Mouse (Mus musculus): ENCODE data around the gene Rap2a. TPM values are rescaled to one million over a fixed set of nuclear protein-coding genes. Genes with fewer than 3 reads are reported as not detected.

Rap2a gene
- 24.1 and 26.7 TPM in 2 replicates for polyA plus RNA-seq (2015; fragmentation: Nextera tagmentation; extraction: Ambion mirVana)

DNA sequence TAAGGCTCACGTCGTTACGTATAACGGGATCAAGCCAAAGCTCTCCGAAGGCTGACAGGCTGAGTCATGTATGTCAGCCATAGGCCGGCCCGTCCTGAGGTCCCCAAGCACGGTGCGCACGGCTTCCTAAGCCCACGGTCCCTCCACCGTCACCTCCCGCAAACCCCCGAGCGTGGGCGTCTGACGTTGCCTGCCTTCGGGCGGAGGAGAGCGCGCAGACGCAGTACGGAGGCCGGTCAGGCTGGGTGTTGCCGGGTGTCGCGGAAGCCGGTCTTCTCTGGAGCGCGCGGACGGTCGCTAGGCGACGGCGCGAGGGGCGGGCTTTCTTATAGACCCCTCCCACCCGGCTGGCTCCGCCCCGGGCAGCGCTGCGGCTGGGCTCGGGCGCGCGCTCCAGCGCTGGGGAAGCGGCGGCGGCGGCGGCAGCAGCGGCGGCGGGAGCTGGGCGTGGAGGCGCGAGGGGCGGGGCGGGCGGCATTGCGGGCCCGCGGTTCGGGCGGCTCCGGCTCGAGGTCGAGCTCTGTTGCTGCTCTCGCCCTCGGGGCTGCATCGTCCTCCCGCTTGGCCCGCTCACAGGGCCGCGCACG lies at the start of gene Rap2a:
Rap2a (plus strand) TSS at position 463 of the 587 bp plus-strand sequence.
- Histone ChIP-seq H3K9me3 (no peaks in the 10 kb centered on the region), H3K27ac (peak within 1 kb of the TSS; percentile 99), H3K9ac (peak within 1 kb of the TSS; percentile 88), H3K4me2 (peak within 1 kb of the TSS; percentile 68), H3K36me3 (replicated peaks) (no peaks in the 10 kb centered on the region), H3K27me3 (replicated peaks) (no peaks in the 10 kb centered on the region), H3K4me1 (peaks cover 42% of the 10 kb centered on the region), H3K4me3 (peak within 1 kb of the TSS; percentile 65)
- under 1% methylated on average over 77 of the region's 78 CpGs for WGBS
- peak; percentile 92 for ATAC-seq (replicated peaks)

DNA sequence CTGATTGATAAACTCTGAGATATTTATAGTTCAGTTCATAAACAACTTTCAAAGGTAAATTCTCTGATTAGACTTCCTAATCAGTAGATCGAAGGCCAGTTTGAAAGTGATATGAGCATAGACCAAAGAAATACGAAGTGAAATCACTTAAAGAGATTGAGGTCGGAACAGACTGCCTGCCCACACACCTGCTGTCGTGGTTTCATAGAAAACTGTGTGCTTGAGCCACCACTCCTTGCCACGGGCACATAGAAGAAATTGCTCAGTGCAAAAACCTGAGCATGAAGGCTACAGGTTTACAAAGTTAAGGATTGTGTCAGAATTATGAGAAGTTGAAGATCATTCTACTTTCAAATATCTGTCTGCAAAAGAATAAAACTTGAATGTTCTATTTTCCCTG lies 49.7 kb upstream of the Rap2a start:
- ATAC-seq (replicated peaks): no peak
- no peak overlapping the region for H3K9ac ChIP-seq
- H3K9me3 ChIP-seq: no peaks in the 10 kb centered on the region
- no peaks in the 10 kb centered on the region for H3K4me1 ChIP-seq
- no peaks in the 10 kb centered on the region; the same call in none of the 2 replicates for H3K36me3 ChIP-seq (replicated peaks)
- WGBS: 92% methylated on average over 5 of the region's 5 CpGs
- no peak overlapping the region for H3K27ac ChIP-seq
- no peak overlapping the region for H3K4me3 ChIP-seq
- H3K4me2 ChIP-seq: no peak overlapping the region
- H3K27me3 ChIP-seq (replicated peaks): no peaks in the 10 kb centered on the region

DNA sequence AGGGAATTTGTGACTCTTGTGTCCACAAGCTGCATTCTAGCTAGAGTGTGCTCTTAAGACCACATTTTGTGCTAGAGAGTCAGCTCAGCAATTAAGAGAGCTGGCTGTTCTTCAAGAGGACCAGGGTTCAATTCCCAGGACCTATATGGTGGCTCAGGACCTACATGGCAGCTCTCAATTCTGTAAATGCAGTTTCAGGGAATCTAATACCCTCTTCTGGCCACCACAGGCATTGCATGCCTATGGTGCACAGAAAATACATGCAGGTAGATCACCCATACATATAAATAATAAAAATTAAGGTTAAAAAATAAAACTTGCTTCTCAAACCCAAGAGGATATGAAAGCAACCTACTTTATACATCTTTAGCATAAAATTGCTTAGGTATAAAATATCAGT lies 45.5 kb upstream of the Rap2a start:
- ATAC-seq (replicated peaks): no peak
- Histone ChIP-seq H3K4me1 (no peaks in the 10 kb centered on the region), H3K27ac (no peak overlapping the region), H3K36me3 (replicated peaks) (no peaks in the 10 kb centered on the region), H3K27me3 (replicated peaks) (no peaks in the 10 kb centered on the region), H3K9ac (no peak overlapping the region), H3K9me3 (no peaks in the 10 kb centered on the region), H3K4me2 (no peak overlapping the region), H3K4me3 (no peak overlapping the region)

DNA sequence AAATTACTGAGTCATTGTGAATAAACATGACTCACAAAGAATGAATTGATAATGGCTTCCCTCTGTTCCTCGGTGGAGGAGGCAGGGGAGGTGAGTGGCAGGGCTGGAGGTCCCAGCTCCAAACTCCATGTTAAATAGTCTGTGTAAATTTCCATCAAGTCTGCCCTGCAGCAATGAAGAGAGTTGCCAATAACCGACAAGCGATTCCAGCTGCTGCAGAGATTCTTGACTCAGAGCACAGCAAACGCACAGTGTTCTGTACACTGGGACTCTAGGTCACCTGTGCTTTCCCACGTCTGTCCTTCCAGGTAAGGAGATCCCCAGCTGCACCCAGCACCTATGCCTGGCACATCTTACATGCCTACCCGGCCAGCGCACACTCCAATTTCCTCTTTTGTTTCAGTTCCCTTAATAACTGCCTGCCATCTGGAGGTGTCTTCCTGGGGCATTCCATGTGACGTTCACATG lies 44.3 kb upstream of the Rap2a start:
- Histone ChIP-seq H3K4me3 (no peak overlapping the region), H3K4me1 (no peaks in the 10 kb centered on the region), H3K27ac (no peak overlapping the region), H3K9ac (no peak overlapping the region), H3K27me3 (replicated peaks) (no peaks in the 10 kb centered on the region), H3K9me3 (no peaks in the 10 kb centered on the region), H3K36me3 (replicated peaks) (no peaks in the 10 kb centered on the region), H3K4me2 (no peak overlapping the region)
- ATAC-seq (replicated peaks): no peak
- WGBS: 69% methylated on average over 8 of the region's 8 CpGs

DNA sequence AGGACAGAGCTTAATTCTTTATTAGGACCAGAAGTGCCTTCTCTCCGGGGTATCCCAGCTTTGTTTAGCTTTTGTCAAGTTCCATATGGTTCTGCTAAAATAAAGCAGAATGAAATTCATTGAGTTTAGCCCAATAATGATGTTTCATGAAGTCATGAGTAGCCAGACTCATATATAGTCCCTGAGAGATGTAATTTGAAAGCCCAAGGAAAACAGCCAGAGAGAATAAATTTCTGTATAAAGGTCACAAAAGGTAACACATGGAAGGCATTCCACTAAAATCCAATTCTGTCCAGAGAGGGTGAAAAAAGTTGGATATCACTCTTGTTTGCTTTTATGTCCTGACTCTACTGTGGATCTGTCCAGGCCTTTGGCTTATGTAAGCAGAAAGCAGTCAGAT lies 43.4 kb upstream of the Rap2a start:
- H3K27me3 ChIP-seq (replicated peaks): no peaks in the 10 kb centered on the region
- H3K9me3 ChIP-seq: no peaks in the 10 kb centered on the region
- no peaks in the 10 kb centered on the region for H3K36me3 ChIP-seq (replicated peaks)
- no peak overlapping the region for H3K9ac ChIP-seq
- no peak overlapping the region for H3K27ac ChIP-seq
- H3K4me2 ChIP-seq: no peak overlapping the region
- WGBS: 83% methylated on average over 1 of the region's 1 CpGs
- H3K4me3 ChIP-seq: no peak overlapping the region
- no peak for ATAC-seq (replicated peaks)
- no peaks in the 10 kb centered on the region for H3K4me1 ChIP-seq

DNA sequence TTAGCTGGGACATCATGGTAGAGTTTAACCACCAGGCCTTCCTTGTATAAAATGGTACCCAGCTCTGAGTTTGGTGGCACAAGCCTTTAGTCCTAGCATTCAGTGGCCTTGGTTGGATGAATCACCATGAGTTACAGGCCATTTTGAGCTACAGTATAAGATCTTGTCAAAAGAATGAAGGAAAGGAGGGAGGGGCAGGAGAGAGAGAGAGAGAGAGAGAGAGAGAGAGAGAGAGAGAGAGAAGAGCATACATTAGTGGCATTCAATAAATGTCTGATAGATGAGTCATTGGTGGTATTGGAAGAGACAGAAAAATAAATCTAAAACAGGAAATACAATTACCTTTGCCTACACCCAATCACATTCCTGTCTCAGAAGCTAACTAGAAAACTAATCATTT lies 37.5 kb upstream of the Rap2a start:
- H3K4me3 ChIP-seq: no peak overlapping the region
- H3K4me2 ChIP-seq: no peak overlapping the region
- H3K4me1 ChIP-seq: no peaks in the 10 kb centered on the region
- ATAC-seq (replicated peaks): no peak
- no peaks in the 10 kb centered on the region for H3K36me3 ChIP-seq (replicated peaks)
- no peaks in the 10 kb centered on the region for H3K27me3 ChIP-seq (replicated peaks)
- H3K9me3 ChIP-seq: no peaks in the 10 kb centered on the region
- H3K9ac ChIP-seq: no peak overlapping the region
- no peak overlapping the region for H3K27ac ChIP-seq

DNA sequence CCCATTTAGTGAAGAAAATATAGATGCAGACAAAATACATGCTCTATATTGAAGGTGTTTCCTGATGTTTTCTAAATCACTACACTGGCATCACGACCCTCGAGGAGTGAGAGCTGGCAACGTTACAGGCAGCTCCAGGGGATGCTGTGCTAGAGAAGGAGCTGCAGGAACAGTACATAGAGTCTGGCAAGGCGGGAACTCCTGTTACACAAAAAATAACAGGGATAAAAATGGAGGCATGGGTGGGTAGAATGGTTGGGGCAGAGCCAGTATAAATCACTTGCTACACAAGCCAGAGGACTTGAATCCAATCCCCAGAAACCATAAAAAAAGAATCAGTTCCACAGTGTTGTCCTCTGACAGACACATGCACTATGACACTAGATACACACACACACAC lies 37.0 kb upstream of the Rap2a start:
- H3K4me1 ChIP-seq: no peaks in the 10 kb centered on the region
- H3K4me3 ChIP-seq: no peak overlapping the region
- H3K27ac ChIP-seq: no peak overlapping the region
- H3K9me3 ChIP-seq: no peaks in the 10 kb centered on the region
- no peaks in the 10 kb centered on the region for H3K27me3 ChIP-seq (replicated peaks)
- ATAC-seq (replicated peaks): no peak
- H3K4me2 ChIP-seq: no peak overlapping the region
- no peaks in the 10 kb centered on the region for H3K36me3 ChIP-seq (replicated peaks)
- 81% methylated on average over 4 of the region's 4 CpGs for WGBS
- H3K9ac ChIP-seq: no peak overlapping the region

DNA sequence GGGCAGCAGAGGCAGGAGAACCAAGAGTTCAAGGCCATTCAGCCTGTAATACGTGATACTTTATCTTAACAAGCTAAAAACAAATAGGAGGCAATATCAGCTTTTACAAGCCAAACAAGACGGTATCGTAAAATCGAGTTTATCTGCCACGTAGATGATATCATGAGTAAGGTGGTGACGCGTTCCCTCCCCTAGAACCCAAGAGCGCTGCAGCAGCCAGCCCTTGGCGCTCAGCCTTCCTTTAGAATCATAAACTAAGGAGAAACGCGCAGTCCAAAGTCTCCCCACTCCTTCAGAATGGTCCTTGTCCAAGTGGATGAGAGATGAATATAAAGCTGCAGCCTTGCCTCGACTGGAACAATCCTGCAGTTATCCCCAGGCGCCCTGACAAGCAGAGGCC lies 36.4 kb upstream of the Rap2a start:
- Histone ChIP-seq H3K4me2 (no peak overlapping the region), H3K9ac (no peak overlapping the region), H3K4me1 (no peaks in the 10 kb centered on the region), H3K9me3 (no peaks in the 10 kb centered on the region), H3K27me3 (replicated peaks) (no peaks in the 10 kb centered on the region), H3K36me3 (replicated peaks) (no peaks in the 10 kb centered on the region), H3K4me3 (no peak overlapping the region), H3K27ac (no peak overlapping the region)
- no peak for ATAC-seq (replicated peaks)
- WGBS: 88% methylated on average over 13 of the region's 13 CpGs

DNA sequence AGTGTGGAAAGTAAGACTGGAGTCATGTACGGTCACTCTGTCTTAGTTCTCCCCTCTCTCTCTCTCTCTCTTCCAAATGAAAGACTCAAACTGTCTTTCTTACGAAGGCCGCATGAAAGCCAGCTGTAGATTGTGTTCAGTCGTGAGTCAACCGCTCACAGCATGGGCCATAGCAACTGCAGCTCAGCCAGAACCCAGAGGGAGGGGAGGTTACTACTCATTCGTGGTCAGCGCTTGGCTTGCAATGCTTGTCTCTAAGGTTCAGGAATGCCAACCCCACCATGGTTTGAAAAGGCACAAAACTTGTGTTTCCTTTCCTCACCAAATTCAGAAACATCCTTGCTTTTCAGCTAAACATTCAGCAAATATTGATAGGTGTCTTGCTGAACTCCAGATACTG lies 24.0 kb upstream of the Rap2a start:
- Histone ChIP-seq H3K9ac (no peak overlapping the region), H3K4me3 (no peak overlapping the region), H3K27ac (no peak overlapping the region), H3K4me2 (no peak overlapping the region), H3K4me1 (no peaks in the 10 kb centered on the region), H3K36me3 (replicated peaks) (no peaks in the 10 kb centered on the region), H3K27me3 (replicated peaks) (no peaks in the 10 kb centered on the region), H3K9me3 (no peaks in the 10 kb centered on the region)
- 63% methylated on average over 7 of the region's 7 CpGs for WGBS
- ATAC-seq (replicated peaks): no peak

DNA sequence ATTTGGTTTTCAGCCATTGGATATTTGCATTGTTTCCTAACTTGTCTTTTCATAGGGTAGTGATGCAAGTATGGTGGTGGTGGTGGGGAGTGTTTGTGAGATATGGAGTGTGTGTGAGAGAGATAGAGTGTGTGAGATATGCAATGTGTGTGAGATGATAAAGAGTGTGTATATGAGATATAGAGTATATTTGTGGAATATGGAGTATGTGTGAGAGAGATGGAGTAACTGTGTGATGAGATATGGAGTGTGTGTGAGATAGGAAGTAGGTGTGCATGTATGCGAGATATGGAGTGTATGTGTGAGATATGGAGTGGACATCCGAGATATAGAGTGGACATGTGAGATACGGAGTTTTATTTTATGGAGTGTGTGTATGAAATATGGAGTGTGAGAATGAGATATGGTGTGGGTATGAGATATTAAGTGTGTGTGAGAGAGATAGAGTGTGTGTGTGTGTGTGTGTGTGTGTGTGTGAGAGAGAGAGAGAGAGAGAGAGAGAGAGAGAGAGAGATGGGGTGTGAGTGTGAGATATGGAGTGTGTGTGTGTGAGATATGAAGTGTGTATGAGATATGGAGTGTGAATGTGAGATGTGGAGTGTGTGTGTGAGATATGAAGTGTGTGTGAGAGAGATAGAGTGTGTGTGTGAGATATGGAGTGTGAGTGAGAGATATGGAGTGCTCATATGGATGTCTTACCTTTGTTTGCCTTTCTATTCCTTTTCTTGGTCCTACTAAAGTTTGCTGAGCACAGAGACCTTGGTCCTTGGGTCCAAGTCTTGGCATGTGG lies 14.1 kb upstream of the Rap2a start:
- Histone ChIP-seq H3K27ac (no peak overlapping the region), H3K9ac (no peak overlapping the region), H3K4me3 (no peak overlapping the region), H3K4me1 (no peaks in the 10 kb centered on the region), H3K27me3 (replicated peaks) (no peaks in the 10 kb centered on the region), H3K36me3 (replicated peaks) (no peaks in the 10 kb centered on the region), H3K9me3 (no peaks in the 10 kb centered on the region), H3K4me2 (no peak overlapping the region)
- WGBS: 94% methylated on average over 3 of the region's 3 CpGs
- ATAC-seq (replicated peaks): no peak

DNA sequence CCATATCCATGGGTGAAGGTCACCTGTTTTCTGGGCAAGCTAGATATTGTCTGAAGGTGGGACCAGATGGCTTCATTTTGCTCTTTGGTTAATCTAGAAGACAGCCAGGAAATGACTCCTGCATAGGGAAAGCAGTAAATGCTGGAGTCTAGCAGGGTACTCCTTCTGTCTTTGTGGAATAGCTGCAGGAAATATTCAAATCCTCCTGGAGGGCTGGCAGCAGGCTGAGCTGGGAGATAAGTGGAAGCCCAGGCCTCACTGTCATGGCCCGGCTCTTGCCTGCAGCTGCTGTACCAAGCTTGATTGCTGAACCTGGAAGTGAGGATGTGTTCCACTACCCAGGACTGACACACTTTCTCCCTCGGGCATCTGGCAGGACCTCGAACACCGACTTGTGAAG lies 11.4 kb upstream of the Rap2a start:
- Histone ChIP-seq H3K4me2 (no peak overlapping the region), H3K27me3 (replicated peaks) (no peaks in the 10 kb centered on the region), H3K27ac (no peak overlapping the region), H3K4me1 (no peaks in the 10 kb centered on the region), H3K9ac (no peak overlapping the region), H3K9me3 (no peaks in the 10 kb centered on the region), H3K4me3 (no peak overlapping the region), H3K36me3 (replicated peaks) (no peaks in the 10 kb centered on the region)
- ATAC-seq (replicated peaks): no peak
- 81% methylated on average over 4 of the region's 4 CpGs for WGBS

DNA sequence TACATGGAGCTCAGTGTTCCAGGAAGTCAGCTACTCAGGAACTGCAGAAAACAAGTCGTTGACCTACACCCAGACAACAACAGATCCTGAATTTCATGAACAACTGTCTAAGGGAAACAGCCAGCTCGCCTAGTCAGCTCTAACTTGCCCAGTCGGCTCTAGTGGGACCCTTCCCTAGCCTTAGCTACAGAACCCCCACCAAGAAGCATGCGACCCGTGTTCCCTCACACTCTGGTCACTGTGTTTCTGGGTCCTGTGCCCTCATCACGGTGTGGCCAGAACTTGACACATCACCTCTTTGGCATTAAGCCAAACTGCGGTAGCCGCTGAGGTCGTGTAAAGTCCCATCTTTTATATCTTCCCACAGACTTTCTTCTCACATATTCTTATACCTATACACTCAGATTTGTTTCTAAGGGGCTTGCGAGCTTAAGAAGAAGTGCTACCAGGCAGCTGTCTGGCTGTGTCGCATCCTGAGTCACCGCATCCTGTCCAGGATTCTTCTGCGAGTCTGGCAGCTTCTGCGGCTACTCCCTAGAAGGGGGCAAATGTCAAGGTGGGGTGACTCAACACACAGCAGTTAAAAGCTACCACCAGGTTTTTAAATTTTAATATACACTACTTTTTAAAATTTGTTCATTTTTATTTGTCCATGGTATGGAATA lies 9.0 kb upstream of the Rap2a start:
- WGBS: 89% methylated on average over 14 of the region's 14 CpGs
- ATAC-seq (replicated peaks): no peak
- H3K4me1 ChIP-seq: peaks cover 8% of the 10 kb centered on the region; the same call in 1 of the 2 replicates
- no peaks in the 10 kb centered on the region for H3K9me3 ChIP-seq
- H3K27me3 ChIP-seq (replicated peaks): no peaks in the 10 kb centered on the region
- H3K4me2 ChIP-seq: no peak overlapping the region
- no peak overlapping the region for H3K27ac ChIP-seq
- no peak overlapping the region for H3K4me3 ChIP-seq
- no peaks in the 10 kb centered on the region for H3K36me3 ChIP-seq (replicated peaks)
- no peak overlapping the region for H3K9ac ChIP-seq

Measured in midbrain, embryonic 15.5 days (tissue).